Mouse (Mus musculus) spleen, postnatal 36 days (tissue): ENCODE results near the gene Atp6v0a1.

Experiments used
- DNase-seq, 2 experiments: peaks; one replicate each; pipeline ENCODE4 v3.0.0; 2022; ENCODE audit warnings: low spot score in 2 of 2, mixed read lengths in 1 of 2

Gene Atp6v0a1

GRCm38 (mm10) chr11:101027121-101027520, 17.9 kb downstream of the Atp6v0a1 start:
- no peak for DNase-seq

- DNase-seq = no peak
Measured at GRCm38 (mm10) chr11:101029320-101029719, 20.1 kb downstream of the Atp6v0a1 start.

GRCm38 (mm10) chr11:101030136-101030807, 21.0 kb downstream of the Atp6v0a1 start:
- no peak for DNase-seq

GRCm38 (mm10) chr11:101030808-101031156, 21.5 kb downstream of the Atp6v0a1 start:
- no peak for DNase-seq

- no peak for DNase-seq
Measured at GRCm38 (mm10) chr11:101031470-101031869, 22.2 kb downstream of the Atp6v0a1 start.

GRCm38 (mm10) chr11:101033856-101034500, 24.7 kb downstream of the Atp6v0a1 start:
- no peak for DNase-seq

- DNase-seq = no peak
Measured at GRCm38 (mm10) chr11:101034614-101035327, 25.5 kb downstream of the Atp6v0a1 start.

- no peak for DNase-seq
Measured at GRCm38 (mm10) chr11:101035328-101035695, 26.1 kb downstream of the Atp6v0a1 start.

GRCm38 (mm10) chr11:101037795-101038194, 28.5 kb downstream of the Atp6v0a1 start:
- no peak for DNase-seq

- DNase-seq = no peak
Measured at GRCm38 (mm10) chr11:101045826-101046225, 36.6 kb downstream of the Atp6v0a1 start.

GRCm38 (mm10) chr11:101046440-101046839, 37.2 kb downstream of the Atp6v0a1 start:
- DNase-seq = peak; percentile 46 to 50

GRCm38 (mm10) chr11:101047502-101047901, 38.2 kb downstream of the Atp6v0a1 start:
- DNase-seq = no peak

GRCm38 (mm10) chr11:101050359-101050758, 41.1 kb downstream of the Atp6v0a1 start:
- DNase-seq = no peak

- DNase-seq = no peak
Measured at GRCm38 (mm10) chr11:101051051-101051493, 41.8 kb downstream of the Atp6v0a1 start.

- no peak for DNase-seq
Measured at GRCm38 (mm10) chr11:101051617-101052016, 42.4 kb downstream of the Atp6v0a1 start.

- DNase-seq = no peak
Measured at GRCm38 (mm10) chr11:101052751-101053473, 43.7 kb downstream of the Atp6v0a1 start.

- DNase-seq = no peak
Measured at GRCm38 (mm10) chr11:101053974-101054373, 44.7 kb downstream of the Atp6v0a1 start.

GRCm38 (mm10) chr11:101055418-101055817, 46.2 kb downstream of the Atp6v0a1 start:
- DNase-seq = no peak

GRCm38 (mm10) chr11:101056885-101057284, 47.6 kb downstream of the Atp6v0a1 start:
- no peak for DNase-seq

GRCm38 (mm10) chr11:101057860-101058259, 48.6 kb downstream of the Atp6v0a1 start:
- peak; percentile 78 to 84 for DNase-seq

- no peak for DNase-seq
Measured at GRCm38 (mm10) chr11:101058726-101059125, 49.5 kb downstream of the Atp6v0a1 start.

- DNase-seq = no peak
Measured at GRCm38 (mm10) chr11:101059473-101059872, 50.2 kb downstream of the Atp6v0a1 start.
